Mouse (Mus musculus): ENCODE data around the gene Ecm1.

Ecm1 gene

GRCm38 (mm10) chr3:95758467-95759218, 19.3 kb upstream of the Ecm1 start:
- H3K4me1 ChIP-seq (replicated peaks; ENCODE audit: low read depth, low read length), result peaks cover 51% of the 10 kb centered on the region
- TF ChIP-seq POU5F1 (IDR thresholded peaks at IDR 0.05; ENCODE audit: borderline replicate concordance, low read length) (no peak), NANOG (IDR thresholded peaks at IDR 0.05; ENCODE audit: borderline replicate concordance, low read length) (no peak), CTCF (conservative IDR thresholded peaks at IDR 0.05; ENCODE audit: low read length) (no peak)

DNA sequence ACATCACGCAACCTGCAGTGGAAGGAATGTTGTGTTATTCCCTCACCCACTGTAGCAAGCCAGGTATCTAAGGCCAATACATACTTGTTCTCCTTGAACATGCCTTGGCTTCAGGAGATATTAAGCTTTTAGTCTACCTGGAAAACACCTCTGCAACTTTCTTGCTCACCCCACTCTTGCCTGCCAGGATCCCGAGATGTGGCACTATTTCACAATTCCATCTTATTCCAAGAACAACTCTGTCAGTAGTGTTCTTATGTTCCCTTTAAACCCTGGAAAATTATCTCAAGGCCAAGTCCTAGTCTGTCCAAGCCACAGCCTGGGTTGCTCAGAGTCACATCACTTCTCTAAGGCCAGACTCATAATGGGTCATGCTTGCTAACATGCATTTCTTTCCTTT, 17.4 kb upstream of the Ecm1 start:
- no peaks in the 10 kb centered on the region for H3K27me3 ChIP-seq (ENCODE audit: insufficient read depth, low read length)
- H3K4me3 ChIP-seq (replicated peaks; ENCODE audit: low read length), result no peak overlapping the region
- peaks cover 22% of the 10 kb centered on the region for H3K36me3 ChIP-seq (ENCODE audit: insufficient read depth, low read length)
- H3K9me3 ChIP-seq (ENCODE audit: low read length), result no peaks in the 10 kb centered on the region
- peaks cover 49% of the 10 kb centered on the region for H3K4me1 ChIP-seq (replicated peaks; ENCODE audit: low read depth, low read length)
- TF ChIP-seq NANOG (IDR thresholded peaks at IDR 0.05; ENCODE audit: borderline replicate concordance, low read length) (no peak), POU5F1 (IDR thresholded peaks at IDR 0.05; ENCODE audit: borderline replicate concordance, low read length) (no peak), CTCF (conservative IDR thresholded peaks at IDR 0.05; ENCODE audit: low read length) (no peak)

More at GRCm38 (mm10) chr3:95758467-95759218, 19.3 kb upstream of the Ecm1 start:
- no peak overlapping the region for H3K4me3 ChIP-seq (replicated peaks; ENCODE audit: low read length)
- H3K9me3 ChIP-seq (ENCODE audit: low read length), result no peaks in the 10 kb centered on the region
- H3K27me3 ChIP-seq (ENCODE audit: insufficient read depth, low read length), result no peaks in the 10 kb centered on the region
- peaks cover 11% of the 10 kb centered on the region for H3K36me3 ChIP-seq (ENCODE audit: insufficient read depth, low read length)

GRCm38 (mm10) chr3:95754345-95755206, 15.2 kb upstream of the Ecm1 start:
- Histone ChIP-seq H3K36me3 (ENCODE audit: insufficient read depth, low read length) (peaks cover 40% of the 10 kb centered on the region), H3K9me3 (ENCODE audit: low read length) (no peaks in the 10 kb centered on the region), H3K27me3 (ENCODE audit: insufficient read depth, low read length) (no peaks in the 10 kb centered on the region), H3K4me1 (replicated peaks; ENCODE audit: low read depth, low read length) (peaks cover 48% of the 10 kb centered on the region), H3K4me3 (replicated peaks; ENCODE audit: low read length) (peak overlapping the region; percentile 99)
- TF ChIP-seq CTCF (conservative IDR thresholded peaks at IDR 0.05; ENCODE audit: low read length) (no peak), POU5F1 (IDR thresholded peaks at IDR 0.05; ENCODE audit: borderline replicate concordance, low read length) (no peak), NANOG (IDR thresholded peaks at IDR 0.05; ENCODE audit: borderline replicate concordance, low read length) (no peak)

GRCm38 (mm10) chr3:95752935-95753334, 13.6 kb upstream of the Ecm1 start:
- Histone ChIP-seq H3K27me3 (ENCODE audit: insufficient read depth, low read length) (no peaks in the 10 kb centered on the region), H3K36me3 (ENCODE audit: insufficient read depth, low read length) (peaks cover 56% of the 10 kb centered on the region), H3K4me3 (replicated peaks; ENCODE audit: low read length) (no peak overlapping the region), H3K4me1 (replicated peaks; ENCODE audit: low read depth, low read length) (peaks cover 35% of the 10 kb centered on the region), H3K9me3 (ENCODE audit: low read length) (no peaks in the 10 kb centered on the region)
- TF ChIP-seq CTCF (conservative IDR thresholded peaks at IDR 0.05; ENCODE audit: low read length) (no peak), NANOG (IDR thresholded peaks at IDR 0.05; ENCODE audit: borderline replicate concordance, low read length) (no peak), POU5F1 (IDR thresholded peaks at IDR 0.05; ENCODE audit: borderline replicate concordance, low read length) (no peak)

- peaks cover 99% of the 10 kb centered on the region for H3K36me3 ChIP-seq (ENCODE audit: insufficient read depth, low read length)
- no peak overlapping the region for H3K4me3 ChIP-seq (replicated peaks; ENCODE audit: low read length)
- no peak for TF ChIP-seq NANOG (IDR thresholded peaks at IDR 0.05; ENCODE audit: borderline replicate concordance, low read length)
- TF ChIP-seq POU5F1 (IDR thresholded peaks at IDR 0.05; ENCODE audit: borderline replicate concordance, low read length), result no peak
- TF ChIP-seq CTCF (conservative IDR thresholded peaks at IDR 0.05; ENCODE audit: low read length), result no peak
- H3K4me1 ChIP-seq (replicated peaks; ENCODE audit: low read depth, low read length), result peaks cover 75% of the 10 kb centered on the region
- H3K27me3 ChIP-seq (ENCODE audit: insufficient read depth, low read length), result peaks cover 18% of the 10 kb centered on the region
- H3K9me3 ChIP-seq (ENCODE audit: low read length), result no peaks in the 10 kb centered on the region
These were observed 1.0 kb upstream of the Ecm1 start for GRCm38 (mm10) chr3:95740406-95740805.

DNA sequence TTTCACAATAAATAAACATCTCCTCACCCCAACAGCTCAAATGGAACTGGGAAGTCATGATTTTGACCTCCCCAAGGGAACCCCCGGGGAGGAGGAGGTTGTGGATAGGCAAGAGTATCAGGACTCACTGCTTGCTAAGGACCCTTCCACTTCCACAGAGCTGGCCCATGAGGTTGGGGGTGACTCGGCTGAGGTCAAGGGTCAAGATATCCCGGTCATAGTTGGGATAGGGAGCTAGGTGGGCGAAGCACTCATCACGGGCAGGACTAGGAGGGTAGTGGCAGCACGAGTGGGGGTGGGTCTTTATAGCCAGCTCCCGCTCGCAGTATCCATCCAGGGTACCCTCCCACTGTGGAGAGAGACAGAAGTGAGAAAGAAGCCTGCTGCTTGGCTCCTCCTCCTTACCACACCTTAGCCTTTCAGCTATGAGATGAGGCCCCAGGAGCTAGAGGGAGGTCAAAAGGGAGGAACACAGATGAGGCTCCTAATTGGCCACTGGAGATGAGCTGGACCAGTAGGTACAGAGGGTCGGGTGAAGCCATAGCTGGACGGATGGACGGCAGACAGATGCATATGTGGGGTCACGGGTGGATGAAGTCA, 4.2 kb downstream of the Ecm1 start:
- Histone ChIP-seq H3K27me3 (ENCODE audit: insufficient read depth, low read length) (peaks cover 18% of the 10 kb centered on the region), H3K9me3 (ENCODE audit: low read length) (no peaks in the 10 kb centered on the region), H3K4me3 (replicated peaks; ENCODE audit: low read length) (peak overlapping the region; percentile 65), H3K36me3 (ENCODE audit: insufficient read depth, low read length) (peaks cover 65% of the 10 kb centered on the region), H3K4me1 (replicated peaks; ENCODE audit: low read depth, low read length) (peaks cover 87% of the 10 kb centered on the region)
- no peak for TF ChIP-seq POU5F1 (IDR thresholded peaks at IDR 0.05; ENCODE audit: borderline replicate concordance, low read length)
- TF ChIP-seq NANOG (IDR thresholded peaks at IDR 0.05; ENCODE audit: borderline replicate concordance, low read length), result no peak
- TF ChIP-seq CTCF (conservative IDR thresholded peaks at IDR 0.05; ENCODE audit: low read length), result no peak

GRCm38 (mm10) chr3:95734092-95734702, 5.2 kb downstream of the Ecm1 start:
- TF ChIP-seq NANOG (IDR thresholded peaks at IDR 0.05; ENCODE audit: borderline replicate concordance, low read length) (no peak), POU5F1 (IDR thresholded peaks at IDR 0.05; ENCODE audit: borderline replicate concordance, low read length) (no peak), CTCF (conservative IDR thresholded peaks at IDR 0.05; ENCODE audit: low read length) (no peak)
- peaks cover 55% of the 10 kb centered on the region for H3K36me3 ChIP-seq (ENCODE audit: insufficient read depth, low read length)
- peaks cover 77% of the 10 kb centered on the region for H3K4me1 ChIP-seq (replicated peaks; ENCODE audit: low read depth, low read length)
- H3K4me3 ChIP-seq (replicated peaks; ENCODE audit: low read length), result no peak overlapping the region
- peaks cover 18% of the 10 kb centered on the region for H3K27me3 ChIP-seq (ENCODE audit: insufficient read depth, low read length)
- H3K9me3 ChIP-seq (ENCODE audit: low read length), result no peaks in the 10 kb centered on the region

All from E14TG2a.4 (cell line).